Mouse (Mus musculus): ENCODE measurements around the gene Elane. TPM values are rescaled to one million over a fixed set of nuclear protein-coding genes. Genes with fewer than 3 reads are reported as not detected.

Elane gene
- polyA plus RNA-seq, 1 experiment, result 33.0 TPM

DNA sequence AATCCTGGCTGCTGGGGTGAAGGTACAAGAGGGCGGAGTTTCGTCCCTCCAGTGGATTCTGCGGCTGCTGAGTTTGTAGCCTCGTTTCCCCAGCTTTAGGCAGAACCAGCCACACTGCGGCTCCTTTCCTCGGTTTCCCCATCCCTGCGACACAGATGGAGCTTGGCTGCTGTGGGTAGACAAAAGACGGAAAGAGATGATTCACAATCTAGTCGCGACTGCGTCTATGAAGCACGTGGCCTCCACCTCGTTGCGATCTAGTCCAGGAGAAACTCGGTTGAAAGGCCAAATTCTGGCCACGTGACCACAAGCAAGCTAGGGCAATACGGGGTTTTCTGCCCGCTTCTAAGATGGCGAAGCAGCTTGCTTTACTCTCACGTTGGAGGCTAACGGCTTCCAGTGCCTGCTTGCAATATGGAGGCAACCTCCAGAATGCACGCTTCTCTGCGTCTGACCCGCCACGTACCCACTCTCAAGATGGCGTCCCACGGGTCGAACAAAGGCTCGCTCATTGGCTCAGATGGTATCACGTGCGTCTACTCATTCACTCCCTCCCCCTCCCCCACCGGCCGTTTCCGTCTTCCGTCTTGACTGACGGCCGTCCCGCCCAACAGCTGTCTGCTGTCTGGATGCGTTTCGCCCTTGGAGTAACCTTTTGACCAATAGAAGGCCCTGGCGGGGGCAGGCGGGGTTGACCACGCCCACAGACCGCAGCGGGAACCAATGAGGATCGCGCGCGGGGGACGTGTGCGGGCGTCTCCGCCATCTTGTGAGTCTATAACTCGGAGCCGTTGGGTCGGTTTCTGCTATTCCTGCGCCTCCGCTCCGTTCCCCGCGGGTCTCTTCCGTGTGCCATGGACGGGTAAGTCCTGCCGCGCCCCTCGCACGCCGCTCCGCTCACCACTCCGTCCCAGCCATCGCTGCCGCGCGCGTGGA lies 31.9 kb upstream of the Elane start, which contains the start of gene Ptbp1:
TSS of gene Ptbp1 (plus strand) at position 568 of the 936 bp plus-strand sequence.
- peaks cover 47% of the 10 kb centered on the region for H3K4me1 ChIP-seq (ENCODE audit: control insufficient read depth, insufficient read depth, insufficient read length)
- TF ChIP-seq CTCF (IDR thresholded peaks at IDR 0.05; ENCODE audit: extremely low read depth, insufficient read depth, insufficient read length, insufficient replicate concordance), result no peak
- peak; percentile 89 for TF ChIP-seq POLR2A (IDR thresholded peaks at IDR 0.05; ENCODE audit: low read depth, low read length)
- peak; percentile 99 to 100 for DNase-seq (ENCODE audit: low read depth in 1 of 2, low spot score in 2 of 2)
- under 1% methylated on average over 75 of the region's 75 CpGs for WGBS
- H3K4me3 ChIP-seq (ENCODE audit: extremely low read depth, insufficient read depth, insufficient read length), result peak within 1 kb of the TSS; percentile 94
- peaks cover 10% of the 10 kb centered on the region for H3K36me3 ChIP-seq (ENCODE audit: control insufficient read depth, insufficient read depth, low read length)
- H3K27me3 ChIP-seq (ENCODE audit: control insufficient read depth, insufficient read depth, low read length), result no peaks in the 10 kb centered on the region
- H3K27ac ChIP-seq (ENCODE audit: insufficient read depth, low read length), result peak within 1 kb of the TSS; percentile 99

DNA sequence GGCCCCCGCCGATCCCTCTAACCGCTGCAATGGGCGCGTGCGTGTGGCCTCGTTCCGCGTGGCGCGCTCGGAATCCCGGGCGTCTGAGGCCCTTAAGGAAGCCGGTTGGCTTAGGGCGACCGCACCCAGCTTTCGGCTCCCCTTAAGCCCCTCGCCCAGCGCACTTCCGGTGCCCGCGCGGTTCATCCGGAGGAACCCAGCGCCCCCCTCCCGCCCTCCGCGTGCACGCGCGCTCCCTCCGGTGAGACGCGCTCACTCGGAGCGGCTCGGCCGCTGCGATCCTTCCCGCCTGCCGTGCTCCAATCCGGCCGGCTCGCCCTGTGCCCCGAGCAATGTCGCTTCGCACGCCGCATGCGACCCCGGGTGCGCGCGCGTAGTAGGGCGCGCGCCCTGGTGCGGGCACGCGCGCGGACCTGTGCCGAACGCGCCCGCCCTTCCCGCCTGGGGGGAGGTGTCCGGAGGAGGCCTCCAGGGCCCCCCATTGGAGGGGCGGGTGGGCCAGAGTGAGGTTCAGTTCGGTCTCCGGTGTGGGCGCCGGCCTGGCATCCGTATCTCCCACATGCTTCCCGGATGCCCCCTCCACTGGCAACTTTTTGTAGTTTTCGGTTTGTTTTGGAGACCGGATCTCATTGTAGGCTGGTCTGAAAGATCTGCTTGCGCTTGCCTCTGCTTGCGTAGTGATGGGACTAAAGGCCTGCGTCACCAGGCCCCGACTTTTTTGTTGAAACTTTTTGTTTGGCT lies 31.1 kb upstream of the Elane start:
- Histone ChIP-seq H3K27me3 (ENCODE audit: control insufficient read depth, insufficient read depth, low read length) (no peaks in the 10 kb centered on the region), H3K27ac (ENCODE audit: insufficient read depth, low read length) (peak overlapping the region; percentile 99), H3K4me1 (ENCODE audit: control insufficient read depth, insufficient read depth, insufficient read length) (peaks cover 43% of the 10 kb centered on the region), H3K36me3 (ENCODE audit: control insufficient read depth, insufficient read depth, low read length) (peaks cover 19% of the 10 kb centered on the region), H3K4me3 (ENCODE audit: extremely low read depth, insufficient read depth, insufficient read length) (peak overlapping the region; percentile 94)
- TF ChIP-seq POLR2A (IDR thresholded peaks at IDR 0.05; ENCODE audit: low read depth, low read length) (no peak), CTCF (IDR thresholded peaks at IDR 0.05; ENCODE audit: extremely low read depth, insufficient read depth, insufficient read length, insufficient replicate concordance) (no peak)
- WGBS, result under 1% methylated on average over 83 of the region's 83 CpGs
- DNase-seq (ENCODE audit: low read depth in 1 of 2, low spot score in 2 of 2), result peak; percentile 36 to 74

- no peak for TF ChIP-seq POLR2A (IDR thresholded peaks at IDR 0.05; ENCODE audit: low read depth, low read length)
- TF ChIP-seq CTCF (IDR thresholded peaks at IDR 0.05; ENCODE audit: extremely low read depth, insufficient read depth, insufficient read length, insufficient replicate concordance), result no peak
- under 1% methylated on average over 10 of the region's 10 CpGs for WGBS
- no peak for DNase-seq (ENCODE audit: low read depth in 1 of 2, low spot score in 2 of 2)
- Histone ChIP-seq H3K36me3 (ENCODE audit: control insufficient read depth, insufficient read depth, low read length) (peaks cover 26% of the 10 kb centered on the region), H3K27me3 (ENCODE audit: control insufficient read depth, insufficient read depth, low read length) (no peaks in the 10 kb centered on the region), H3K4me1 (ENCODE audit: control insufficient read depth, insufficient read depth, insufficient read length) (peaks cover 39% of the 10 kb centered on the region), H3K27ac (ENCODE audit: insufficient read depth, low read length) (peak overlapping the region; percentile 99), H3K4me3 (ENCODE audit: extremely low read depth, insufficient read depth, insufficient read length) (peak overlapping the region; percentile 94)
These were observed 30.4 kb upstream of the Elane start for GRCm38 (mm10) chr10:79855558-79856184.

GRCm38 (mm10) chr10:79856280-79856679 lies 29.8 kb upstream of the Elane start:
- WGBS, result 19% methylated on average over 6 of the region's 6 CpGs
- Histone ChIP-seq H3K36me3 (ENCODE audit: control insufficient read depth, insufficient read depth, low read length) (peaks cover 32% of the 10 kb centered on the region), H3K4me3 (ENCODE audit: extremely low read depth, insufficient read depth, insufficient read length) (peak overlapping the region; percentile 34), H3K27ac (ENCODE audit: insufficient read depth, low read length) (peak overlapping the region; percentile 34; the same call in 1 of the 2 replicates), H3K4me1 (ENCODE audit: control insufficient read depth, insufficient read depth, insufficient read length) (peaks cover 39% of the 10 kb centered on the region), H3K27me3 (ENCODE audit: control insufficient read depth, insufficient read depth, low read length) (no peaks in the 10 kb centered on the region)
- DNase-seq (ENCODE audit: low read depth in 1 of 2, low spot score in 2 of 2), result no peak
- TF ChIP-seq CTCF (IDR thresholded peaks at IDR 0.05; ENCODE audit: extremely low read depth, insufficient read depth, insufficient read length, insufficient replicate concordance), result no peak
- TF ChIP-seq POLR2A (IDR thresholded peaks at IDR 0.05; ENCODE audit: low read depth, low read length), result no peak

DNA sequence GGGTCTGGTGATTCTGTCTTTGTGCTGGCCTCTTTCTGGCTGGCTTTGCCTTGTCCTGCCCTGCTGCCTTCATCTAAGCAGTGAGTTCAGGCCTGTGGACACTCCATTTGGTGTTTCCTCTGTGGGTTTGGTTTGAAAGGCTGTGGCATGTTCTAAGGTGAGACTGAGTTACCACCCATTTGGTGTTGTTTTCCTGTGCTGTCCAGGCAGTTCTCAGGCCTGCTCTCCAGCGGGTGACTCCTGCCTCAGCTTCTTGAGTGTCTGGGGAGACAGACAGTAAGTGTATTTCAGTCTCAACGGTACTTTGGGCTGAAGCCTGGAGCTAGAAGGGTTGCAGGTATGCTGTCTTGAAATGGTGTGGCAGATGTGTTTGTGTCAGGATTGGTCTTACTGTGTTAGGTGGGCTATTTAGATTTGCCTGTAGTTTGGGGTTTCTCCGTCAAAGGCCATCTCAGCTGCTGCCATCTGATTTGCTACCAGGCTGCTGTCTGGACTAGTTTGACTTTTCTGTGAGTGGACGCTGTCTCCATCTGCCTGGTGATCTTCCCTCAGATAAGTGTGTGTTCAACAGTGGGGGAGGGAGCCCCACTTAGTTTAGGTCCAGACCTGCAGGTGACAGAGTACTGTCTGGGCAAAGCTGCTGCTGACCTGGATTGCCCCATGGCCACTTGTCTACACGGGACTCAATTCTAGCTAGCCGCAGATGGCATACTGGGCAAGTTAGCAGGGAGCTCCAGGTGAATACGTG lies 29.2 kb upstream of the Elane start:
- H3K36me3 ChIP-seq (ENCODE audit: control insufficient read depth, insufficient read depth, low read length), result peaks cover 36% of the 10 kb centered on the region
- 12% methylated on average over 7 of the region's 7 CpGs for WGBS

DNA sequence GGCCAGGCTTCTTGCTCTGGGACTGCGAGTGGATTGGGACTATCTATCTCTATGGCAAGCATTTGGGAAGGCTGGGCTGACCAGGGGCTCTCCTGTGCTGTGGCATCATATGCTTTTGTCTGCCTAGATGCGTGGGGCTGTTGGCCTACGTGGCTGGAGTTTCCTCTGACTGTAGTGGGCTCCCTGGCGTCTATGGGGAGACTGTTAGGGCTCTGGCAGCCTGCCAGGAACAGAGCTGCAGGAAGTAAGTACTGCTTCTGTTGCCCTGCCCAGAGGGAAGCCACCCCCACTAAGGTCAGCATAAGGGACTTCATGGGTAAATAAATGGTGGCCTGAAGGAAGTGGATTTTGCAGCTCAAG lies 28.6 kb upstream of the Elane start:
- Histone ChIP-seq H3K4me1 (ENCODE audit: control insufficient read depth, insufficient read depth, insufficient read length) (peaks cover 28% of the 10 kb centered on the region), H3K27ac (ENCODE audit: insufficient read depth, low read length) (peak overlapping the region; percentile 34; the same call in 1 of the 2 replicates), H3K4me3 (ENCODE audit: extremely low read depth, insufficient read depth, insufficient read length) (no peak overlapping the region; the same call in 1 of the 2 replicates), H3K36me3 (ENCODE audit: control insufficient read depth, insufficient read depth, low read length) (peaks cover 41% of the 10 kb centered on the region), H3K27me3 (ENCODE audit: control insufficient read depth, insufficient read depth, low read length) (no peaks in the 10 kb centered on the region)
- DNase-seq (ENCODE audit: low read depth in 1 of 2, low spot score in 2 of 2), result peak; percentile 41 to 70
- no peak for TF ChIP-seq CTCF (IDR thresholded peaks at IDR 0.05; ENCODE audit: extremely low read depth, insufficient read depth, insufficient read length, insufficient replicate concordance)
- 4% methylated on average over 4 of the region's 4 CpGs for WGBS

More for the DNA sequence above, 29.2 kb upstream of the Elane start:
- Histone ChIP-seq H3K27ac (ENCODE audit: insufficient read depth, low read length) (peak overlapping the region; percentile 34; the same call in 1 of the 2 replicates), H3K27me3 (ENCODE audit: control insufficient read depth, insufficient read depth, low read length) (no peaks in the 10 kb centered on the region), H3K4me3 (ENCODE audit: extremely low read depth, insufficient read depth, insufficient read length) (peak overlapping the region; percentile 34), H3K4me1 (ENCODE audit: control insufficient read depth, insufficient read depth, insufficient read length) (peaks cover 34% of the 10 kb centered on the region)
- DNase-seq (ENCODE audit: low read depth in 1 of 2, low spot score in 2 of 2), result no peak
- no peak for TF ChIP-seq POLR2A (IDR thresholded peaks at IDR 0.05; ENCODE audit: low read depth, low read length)
- TF ChIP-seq CTCF (IDR thresholded peaks at IDR 0.05; ENCODE audit: extremely low read depth, insufficient read depth, insufficient read length, insufficient replicate concordance), result no peak
